Mouse (Mus musculus): ENCODE results near the gene Gm11397. TPM values are rescaled to one million over a fixed set of nuclear protein-coding genes. Genes with fewer than 3 reads are reported as not detected.
"Not testable (repeated sequence)": the region's sequence is repeated elsewhere in the genome, so short reads cannot be mapped to it uniquely, and the experiment has no call there.

Gene Gm11397
- not detected in 2 replicates for polyA plus RNA-seq (2012; rRNA removed)

DNA sequence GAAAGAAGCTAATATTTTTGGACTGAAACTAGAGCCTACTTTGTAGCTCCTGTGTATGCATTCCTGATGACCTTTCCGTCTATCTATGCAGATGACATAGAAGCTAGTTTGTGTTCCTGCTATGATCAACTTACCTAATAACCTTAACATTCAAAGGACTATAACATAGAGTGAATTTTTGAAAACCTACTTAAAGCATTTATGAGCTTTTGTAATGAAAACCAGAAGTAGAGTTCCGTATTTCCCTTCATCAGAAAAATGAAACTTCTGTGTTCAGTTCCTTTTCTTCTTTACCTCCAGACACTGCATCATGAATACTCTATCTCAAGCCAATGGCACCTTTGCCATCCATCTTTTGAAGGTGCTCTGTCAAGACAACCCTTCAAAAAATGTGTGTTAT is at the start of gene Gm11397:
Gene Gm11397, plus strand, starts transcription at position 301 of the 400 bp plus-strand sequence.
- H3K4me1 ChIP-seq (ENCODE audit: control insufficient read depth, insufficient read depth, low read length); H3K27ac ChIP-seq (ENCODE audit: insufficient read depth, low read length); H3K4me3 ChIP-seq (ENCODE audit: insufficient read depth, low read length): not testable (repeated sequence)

GRCm38 (mm10) chr13:33356666-33357065 is 38.9 kb upstream of the Gm11397 start:
- not testable (repeated sequence) for H3K4me1 ChIP-seq (ENCODE audit: control insufficient read depth, insufficient read depth, low read length); H3K4me3 ChIP-seq (ENCODE audit: insufficient read depth, low read length)

DNA sequence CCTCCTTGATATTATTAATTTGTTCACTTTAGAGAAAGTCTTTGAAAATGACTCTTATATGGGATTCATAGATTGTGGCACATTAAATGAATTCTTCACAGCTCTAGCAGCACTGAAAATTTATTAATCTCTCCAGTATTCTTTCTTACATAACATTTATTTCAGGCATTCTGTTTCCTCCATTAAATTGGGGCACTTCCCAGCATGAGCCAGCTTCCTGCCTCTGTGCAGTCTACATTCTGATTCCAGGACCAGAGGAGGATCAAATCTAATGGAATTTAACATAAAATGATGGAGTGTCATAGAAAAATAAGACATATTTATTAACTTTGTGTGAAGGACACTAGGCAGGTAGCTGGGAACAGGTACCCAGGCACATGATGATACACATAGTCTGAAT is 37.2 kb downstream of the Gm11397 start:
- H3K27ac ChIP-seq (ENCODE audit: insufficient read depth, low read length); H3K4me1 ChIP-seq (ENCODE audit: control insufficient read depth, insufficient read depth, low read length); H3K4me3 ChIP-seq (ENCODE audit: insufficient read depth, low read length): not testable (repeated sequence)

More at GRCm38 (mm10) chr13:33356666-33357065, 38.9 kb upstream of the Gm11397 start:
- not testable (repeated sequence) for H3K27ac ChIP-seq (ENCODE audit: insufficient read depth, low read length)

Other genes with a start within 250 kb of the Gm11397 start
- gene Serpinb9c, start 236.0 kb upstream of the Gm11397 start, polyA plus RNA-seq (2012; rRNA removed) = not detected in 2 replicates
- gene Serpinb9d, start 202.8 kb upstream of the Gm11397 start, polyA plus RNA-seq (2012; rRNA removed) = not detected in 2 replicates
- 0.04 TPM in 1 of 2 replicates, not detected in the other for gene Serpinb9e, start 146.1 kb upstream of the Gm11397 start, polyA plus RNA-seq (2012; rRNA removed)
- gene Serpinb9f, start 71.7 kb upstream of the Gm11397 start, polyA plus RNA-seq (2012; rRNA removed) = not detected in 2 replicates
- not detected in 2 replicates for gene Serpinb9g, start 89.0 kb downstream of the Gm11397 start, polyA plus RNA-seq (2012; rRNA removed)

All from cortical plate, adult 2 months (tissue).